Comparison of ENCODE assay signal across 8 mouse cellular contexts in genomic region chr10:79997034-79997760, GRCm38 (mm10). TPM values are rescaled to one million over a fixed set of nuclear protein-coding genes. Genes with fewer than 3 reads are reported as not detected.
A peak's percentile ranks its signal among the peaks of the same experiment; 100 is the strongest.
DNase-seq lines count a peak whose midpoint lies in the region; ATAC-seq lines count a peak whose summit lies in the region.

No protein-coding gene starts in this region.

- H3K9ac ChIP-seq in liver, embryonic 15.5 days = peak overlapping the region; percentile 86

- DNase-seq in B cell, adult 2 months = peak; percentile 37 to 45
- peak; percentile 84 for DNase-seq in adrenal gland, adult 2 months
- peak; percentile 82 for DNase-seq in embryo, embryonic 11.5 days (ENCODE audit: low read depth, low spot score)
- DNase-seq in heart, adult 18-20 months = peak; percentile 77 to 83
- DNase-seq in kidney, adult 18-20 months = peak; percentile 65
- peak; percentile 92 for DNase-seq in neural tube, embryonic 10.5 days (ENCODE audit: extremely low spot score, low spot score)
- DNase-seq in testis, postnatal 10 days (ENCODE audit: low spot score) = peak; percentile 74

- peak overlapping the region; percentile 85 for H3K4me2 ChIP-seq in liver, embryonic 15.5 days

- peaks cover 54% of the 10 kb centered on the region for H3K36me3 ChIP-seq in liver, embryonic 15.5 days (replicated peaks)

- H3K27ac ChIP-seq in liver, embryonic 15.5 days (replicated peaks) = peak overlapping the region; percentile 92

- ATAC-seq in liver, embryonic 15.5 days (ENCODE audit: insufficient read depth) = peak; percentile 79

- no peaks in the 10 kb centered on the region for H3K9me3 ChIP-seq in liver, embryonic 15.5 days (replicated peaks)

- WGBS in liver, embryonic 15.5 days (ENCODE audit: insufficient replicate concordance) = 1% methylated on average over 35 of the region's 35 CpGs

- H3K4me3 ChIP-seq in liver, embryonic 15.5 days (replicated peaks) = peak overlapping the region; percentile 80

- H3K27me3 ChIP-seq in liver, embryonic 15.5 days = no peaks in the 10 kb centered on the region

- peaks cover 79% of the 10 kb centered on the region for H3K4me1 ChIP-seq in liver, embryonic 15.5 days (replicated peaks)

RNA-seq across cellular contexts. Expression of gene Abca7, which starts 0.9 kb away (rescaled TPM):
- 10 to 100 TPM; 18.4 to 22.9 TPM for total RNA-seq in adrenal gland, adult 2 months (2021)
- polyA plus RNA-seq in adrenal gland, adult 2 months (2012; rRNA removed) = 28.6 TPM in 2 replicates
- 1 to 10 TPM; 6.5 to 7.6 TPM for total RNA-seq in heart, adult 18-20 months (2021)
- 7.5 and 9.0 TPM in 2 replicates for polyA plus RNA-seq in liver, embryonic 15.5 days (2015; fragmentation: Nextera tagmentation; extraction: Ambion mirVana)

RNA-seq across cellular contexts. Expression of gene Cnn2, which starts 8.8 kb away (rescaled TPM):
- total RNA-seq in adrenal gland, adult 2 months (2021) = 10 to 100 TPM; 29.5 to 50.1 TPM
- 53.0 and 58.8 TPM in 2 replicates for polyA plus RNA-seq in adrenal gland, adult 2 months (2012; rRNA removed)
- total RNA-seq in heart, adult 18-20 months (2021) = 10 to 100 TPM; 28.3 to 32.6 TPM
- polyA plus RNA-seq in liver, embryonic 15.5 days (2015; fragmentation: Nextera tagmentation; extraction: Ambion mirVana) = 44.5 and 45.5 TPM in 2 replicates

RNA-seq across cellular contexts. Expression of gene Tmem259, which starts 13.1 kb away (rescaled TPM):
- 100 to 1,000 TPM; 142 to 143 TPM for total RNA-seq in adrenal gland, adult 2 months (2021)
- 619 and 624 TPM in 2 replicates for polyA plus RNA-seq in adrenal gland, adult 2 months (2012; rRNA removed)
- 100 to 1,000 TPM; 120 TPM for total RNA-seq in heart, adult 18-20 months (2021)
- 8.4 and 11.0 TPM in 2 replicates for polyA plus RNA-seq in liver, embryonic 15.5 days (2015; fragmentation: Nextera tagmentation; extraction: Ambion mirVana)

RNA-seq across cellular contexts. Expression of gene Arhgap45, which starts 19.3 kb away (rescaled TPM):
- 1 to 10 TPM; 3.9 to 6.7 TPM for total RNA-seq in adrenal gland, adult 2 months (2021)
- polyA plus RNA-seq in adrenal gland, adult 2 months (2012; rRNA removed) = 11.0 and 14.6 TPM in 2 replicates
- 1 to 10 TPM; 3.1 to 8.7 TPM for total RNA-seq in heart, adult 18-20 months (2021)
- 15.7 and 18.2 TPM in 2 replicates for polyA plus RNA-seq in liver, embryonic 15.5 days (2015; fragmentation: Nextera tagmentation; extraction: Ambion mirVana)

RNA-seq across cellular contexts. Expression of gene Grin3b, which starts 26.7 kb away (rescaled TPM):
- total RNA-seq in adrenal gland, adult 2 months (2021) = under 1 TPM in 1 of 2 experiments, not detected in 1; 0.31 TPM
- polyA plus RNA-seq in adrenal gland, adult 2 months (2012; rRNA removed) = 0.09 and 0.17 TPM in 2 replicates
- under 1 TPM; 0.57 to 0.67 TPM for total RNA-seq in heart, adult 18-20 months (2021)
- 0.10 TPM in 1 of 2 replicates, not detected in the other for polyA plus RNA-seq in liver, embryonic 15.5 days (2015; fragmentation: Nextera tagmentation; extraction: Ambion mirVana)

Comparison
In these comparisons a context has a peak if more than half of its experiments do, and no peak if none do; other contexts are left out.
1. Peak in every context shown above with its lines: DNase-seq, ATAC-seq, H3K4me3 ChIP-seq and H3K27ac ChIP-seq.
2. DNase-seq: peak in every context shown above with its lines; median percentile 92 in neural tube, embryonic 10.5 days; 84 in adrenal gland, adult 2 months; 82 in embryo, embryonic 11.5 days; 80 in heart, adult 18-20 months; 74 in testis, postnatal 10 days; 65 in kidney, adult 18-20 months; 41 in B cell, adult 2 months.